Mouse (Mus musculus): ENCODE measurements at regions not wholly inside any gene's neighbourhood (a gene's known extent, or its start where the extent isn't known, plus 50 kb on each side); places are given as distances from the start of the nearest gene placed in this dataset.
"Not testable (repeated sequence)": the region's sequence is repeated elsewhere in the genome, so short reads cannot be mapped to it uniquely, and the experiment has no call there.

DNA sequence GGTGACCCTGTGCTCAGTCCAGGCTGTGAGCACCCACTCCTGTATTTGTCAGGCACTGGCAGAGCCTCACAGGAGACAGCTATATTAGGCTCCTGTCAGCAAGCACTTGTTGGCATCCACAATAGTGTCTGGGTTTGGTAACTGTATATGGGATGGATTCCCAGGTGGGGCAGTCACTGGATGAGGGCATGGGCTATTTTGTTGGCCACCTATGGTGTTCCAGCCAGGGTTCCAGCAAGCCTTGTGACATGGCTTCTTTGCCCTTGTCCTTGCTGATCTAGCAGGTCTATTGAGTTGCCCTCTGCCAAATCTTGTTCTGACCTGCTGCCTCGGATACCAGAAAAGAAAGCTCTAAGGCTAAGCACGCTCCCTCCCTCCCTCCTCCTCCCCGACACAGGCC is 158.1 kb downstream of the Cand1 start:
- TF ChIP-seq CTCF (IDR thresholded peaks at IDR 0.05; ENCODE audit: control insufficient read depth, insufficient read depth, insufficient read length); MYOD1 (IDR thresholded peaks at IDR 0.05; ENCODE audit: control insufficient read depth, insufficient read length, low read depth); USF1 (IDR thresholded peaks at IDR 0.05; ENCODE audit: low read depth); MAX (IDR thresholded peaks at IDR 0.05): not testable (repeated sequence)

Data from C2C12 (cell line).